Comparison of ENCODE assay signal across 8 mouse cellular contexts in genomic region chr6:39574555-39574869, GRCm38 (mm10). TPM values are rescaled to one million over a fixed set of nuclear protein-coding genes. Genes with fewer than 3 reads are reported as not detected.
DNase-seq lines count a peak whose midpoint lies in the region; ATAC-seq and TF ChIP-seq lines count a peak whose summit lies in the region.

No protein-coding gene starts in this region.

- H3K4me2 ChIP-seq in hindbrain, postnatal 0 days (ENCODE audit: low read depth, low read length): peak overlapping the region; percentile 69
- peak overlapping the region; percentile 81 for H3K4me2 ChIP-seq in liver, embryonic 14.5 days (ENCODE audit: low read depth)

- no peak for TF ChIP-seq POLR2A in thymus, adult 2 months (IDR thresholded peaks at IDR 0.05; ENCODE audit: control insufficient read depth, extremely low read depth, insufficient read depth, low read length, poor library complexity)

- H3K4me1 ChIP-seq in thymus, adult 2 months (replicated peaks; ENCODE audit: control insufficient read depth, insufficient read depth, low read length): peaks cover 13% of the 10 kb centered on the region
- H3K4me1 ChIP-seq in erythroblast, embryonic 14.5 days (ENCODE audit: control insufficient read depth): peaks cover 36% of the 10 kb centered on the region
- peaks cover 10% of the 10 kb centered on the region; the same call in 1 of the 2 replicates for H3K4me1 ChIP-seq in hindbrain, postnatal 0 days (ENCODE audit: insufficient read depth, low read length)
- peaks cover 5 to 11% of the 10 kb centered on the region in 2 experiments; a peak in 3 of 4 replicates for H3K4me1 ChIP-seq in liver, embryonic 14.5 days (replicated peaks; ENCODE audit: control insufficient read depth in 2 of 2, insufficient read depth in 2 of 2, low read length in 1 of 2)

- TF ChIP-seq EP300 in liver, embryonic 14.5 days (IDR thresholded peaks at IDR 0.05; ENCODE audit: low read depth): no peak

- peak; percentile 30 for DNase-seq in thymus, adult 2 months
- DNase-seq in thymus, postnatal 0 days (ENCODE audit: low spot score): no peak
- DNase-seq in hindbrain, postnatal 0 days (ENCODE audit: low spot score): no peak
- DNase-seq in liver, embryonic 14.5 days (ENCODE audit: low read depth in 3 of 3, low spot score in 3 of 3): no peak
- peak; percentile 26 for DNase-seq in thymus, postnatal 4 days
- no peak for DNase-seq in embryo, embryonic 9.5 days (ENCODE audit: extremely low spot score)
- DNase-seq in Muller cell, postnatal 12 days (ENCODE audit: inconsistent ontology term): no peak

- peak; percentile 55 for ATAC-seq in hindbrain, postnatal 0 days
- ATAC-seq in liver, embryonic 14.5 days (ENCODE audit: insufficient read depth): no peak

- H3K36me3 ChIP-seq in thymus, adult 2 months (ENCODE audit: control insufficient read depth, insufficient read depth, low read length): peaks cover under 1% of the 10 kb centered on the region; the same call in 1 of the 2 replicates
- H3K36me3 ChIP-seq in erythroblast, embryonic 14.5 days (ENCODE audit: control insufficient read depth): peaks cover 21% of the 10 kb centered on the region
- peaks cover 10% of the 10 kb centered on the region for H3K36me3 ChIP-seq in hindbrain, postnatal 0 days (ENCODE audit: insufficient read depth, low read length)
- H3K36me3 ChIP-seq in liver, embryonic 14.5 days (replicated peaks; ENCODE audit: control insufficient read depth, insufficient read depth, low read depth): no peaks in the 10 kb centered on the region; the same call in 1 of the 2 replicates

- TF ChIP-seq CTCF in thymus, adult 2 months (IDR thresholded peaks at IDR 0.05; ENCODE audit: borderline replicate concordance, control insufficient read depth, extremely low read depth, insufficient read depth, low read length, poor library complexity): no peak
- no peak for TF ChIP-seq CTCF in hindbrain, postnatal 0 days (IDR thresholded peaks at IDR 0.05; ENCODE audit: low read depth)
- no peak for TF ChIP-seq CTCF in liver, embryonic 14.5 days (IDR thresholded peaks at IDR 0.05; ENCODE audit: low read depth)

- peak overlapping the region; percentile 67 for H3K4me3 ChIP-seq in thymus, adult 2 months (ENCODE audit: control insufficient read depth, insufficient read depth, low read length)
- H3K4me3 ChIP-seq in erythroblast, embryonic 14.5 days (replicated peaks): peak overlapping the region; percentile 91
- peak overlapping the region; percentile 67 for H3K4me3 ChIP-seq in hindbrain, postnatal 0 days (ENCODE audit: low read length)
- peak overlapping the region; percentile 77 to 78 for H3K4me3 ChIP-seq in liver, embryonic 14.5 days (ENCODE audit: insufficient read depth in 1 of 2, low read depth in 2 of 2, low read length in 2 of 2)

- H3K27me3 ChIP-seq in thymus, adult 2 months (ENCODE audit: control insufficient read depth, insufficient read depth, low read length): no peaks in the 10 kb centered on the region
- H3K27me3 ChIP-seq in erythroblast, embryonic 14.5 days (ENCODE audit: control insufficient read depth): no peaks in the 10 kb centered on the region
- no peaks in the 10 kb centered on the region for H3K27me3 ChIP-seq in hindbrain, postnatal 0 days (ENCODE audit: insufficient read depth, low read length)
- no peaks in the 10 kb centered on the region for H3K27me3 ChIP-seq in liver, embryonic 14.5 days (ENCODE audit: control insufficient read depth, insufficient read depth, low read length)

- H3K27ac ChIP-seq in thymus, adult 2 months (ENCODE audit: control insufficient read depth, insufficient read depth, low read length): no peak overlapping the region
- H3K27ac ChIP-seq in hindbrain, postnatal 0 days: peak overlapping the region; percentile 95
- no peak overlapping the region for H3K27ac ChIP-seq in liver, embryonic 14.5 days

- no peaks in the 10 kb centered on the region for H3K9me3 ChIP-seq in erythroblast, embryonic 14.5 days (ENCODE audit: control insufficient read depth, low read length)
- no peaks in the 10 kb centered on the region for H3K9me3 ChIP-seq in hindbrain, postnatal 0 days (ENCODE audit: low read length)
- H3K9me3 ChIP-seq in liver, embryonic 14.5 days (ENCODE audit: control insufficient read depth, low read length): no peaks in the 10 kb centered on the region

- H3K9ac ChIP-seq in hindbrain, postnatal 0 days (replicated peaks; ENCODE audit: low read length): peak overlapping the region; percentile 77
- H3K9ac ChIP-seq in liver, embryonic 14.5 days (replicated peaks): peak overlapping the region; percentile 68

- 59% methylated on average over 10 of the region's 10 CpGs for WGBS in thymus, adult 2 months
- 16% methylated on average over 10 of the region's 10 CpGs for WGBS in hindbrain, postnatal 0 days
- 37% methylated on average over 10 of the region's 10 CpGs for WGBS in liver, embryonic 14.5 days (ENCODE audit: insufficient replicate concordance)

RNA-seq across cellular contexts. Expression of gene Adck2, which starts 0.8 kb away (rescaled TPM):
- 17.0 and 18.8 TPM in 2 replicates for polyA plus RNA-seq in thymus, adult 2 months (2012; rRNA removed)
- polyA plus RNA-seq in thymus, postnatal 0 days (2015; fragmentation: Nextera tagmentation; extraction: Ambion mirVana): 27.9 and 29.0 TPM in 2 replicates
- polyA plus RNA-seq in erythroblast, embryonic 14.5 days (2012): 0.23 and 0.31 TPM in 2 replicates
- 14.8 and 18.8 TPM in 2 replicates for total RNA-seq in hindbrain, postnatal 0 days (2014; rRNA removed)
- polyA plus RNA-seq in hindbrain, postnatal 0 days (2015; fragmentation: Nextera tagmentation; extraction: Ambion mirVana): 35.6 and 36.9 TPM in 2 replicates
- 2.2 and 3.1 TPM in 2 replicates for polyA plus RNA-seq in liver, embryonic 14.5 days (2012; rRNA removed)
- polyA plus RNA-seq in liver, embryonic 14.5 days (2014; fragmentation: Nextera tagmentation; extraction: Ambion mirVana): 6.7 and 7.8 TPM in 2 replicates

RNA-seq across cellular contexts. Expression of gene Gm42420, which starts 11.0 kb away (rescaled TPM):
- 0.96 TPM in 1 of 2 replicates, not detected in the other for polyA plus RNA-seq in thymus, adult 2 months (2012; rRNA removed)
- polyA plus RNA-seq in thymus, postnatal 0 days (2015; fragmentation: Nextera tagmentation; extraction: Ambion mirVana): 2.3 and 2.7 TPM in 2 replicates
- not detected in 2 replicates for polyA plus RNA-seq in erythroblast, embryonic 14.5 days (2012)
- total RNA-seq in hindbrain, postnatal 0 days (2014; rRNA removed): not detected in 2 replicates
- 1.3 and 2.5 TPM in 2 replicates for polyA plus RNA-seq in hindbrain, postnatal 0 days (2015; fragmentation: Nextera tagmentation; extraction: Ambion mirVana)
- polyA plus RNA-seq in liver, embryonic 14.5 days (2012; rRNA removed): 0.87 and 1.6 TPM in 2 replicates
- polyA plus RNA-seq in liver, embryonic 14.5 days (2014; fragmentation: Nextera tagmentation; extraction: Ambion mirVana): 2.1 and 2.5 TPM in 2 replicates

RNA-seq across cellular contexts. Expression of gene Dennd2a, which starts 16.8 kb away (rescaled TPM):
- 2.6 and 3.2 TPM in 2 replicates for polyA plus RNA-seq in thymus, adult 2 months (2012; rRNA removed)
- 2.1 and 2.6 TPM in 2 replicates for polyA plus RNA-seq in thymus, postnatal 0 days (2015; fragmentation: Nextera tagmentation; extraction: Ambion mirVana)
- polyA plus RNA-seq in erythroblast, embryonic 14.5 days (2012): not detected in 2 replicates
- total RNA-seq in hindbrain, postnatal 0 days (2014; rRNA removed): 19.2 and 30.4 TPM in 2 replicates
- polyA plus RNA-seq in hindbrain, postnatal 0 days (2015; fragmentation: Nextera tagmentation; extraction: Ambion mirVana): 13.2 and 14.6 TPM in 2 replicates
- polyA plus RNA-seq in liver, embryonic 14.5 days (2012; rRNA removed): 1.3 and 1.4 TPM in 2 replicates
- polyA plus RNA-seq in liver, embryonic 14.5 days (2014; fragmentation: Nextera tagmentation; extraction: Ambion mirVana): 1.0 and 1.7 TPM in 2 replicates

RNA-seq across cellular contexts. Expression of gene Ndufb2, which starts 17.9 kb away (rescaled TPM):
- 249 and 412 TPM in 2 replicates for polyA plus RNA-seq in thymus, adult 2 months (2012; rRNA removed)
- polyA plus RNA-seq in thymus, postnatal 0 days (2015; fragmentation: Nextera tagmentation; extraction: Ambion mirVana): 335 and 367 TPM in 2 replicates
- 43.0 and 48.6 TPM in 2 replicates for polyA plus RNA-seq in erythroblast, embryonic 14.5 days (2012)
- total RNA-seq in hindbrain, postnatal 0 days (2014; rRNA removed): 212 and 454 TPM in 2 replicates
- 664 and 698 TPM in 2 replicates for polyA plus RNA-seq in hindbrain, postnatal 0 days (2015; fragmentation: Nextera tagmentation; extraction: Ambion mirVana)
- polyA plus RNA-seq in liver, embryonic 14.5 days (2012; rRNA removed): 105 and 120 TPM in 2 replicates
- 279 TPM in 2 replicates for polyA plus RNA-seq in liver, embryonic 14.5 days (2014; fragmentation: Nextera tagmentation; extraction: Ambion mirVana)

Comparison
In these comparisons a context has a peak if more than half of its experiments do, and no peak if none do; other contexts are left out.
1. DNase-seq: peak in thymus, adult 2 months (single experiment) and thymus, postnatal 4 days (single experiment); none in thymus, postnatal 0 days (single experiment), hindbrain, postnatal 0 days (single experiment), liver, embryonic 14.5 days (0 of 3), embryo, embryonic 9.5 days (single experiment) and Muller cell, postnatal 12 days (single experiment).
2. Peak in every context shown above with its lines, with median percentiles within 50 percentile points of each other: H3K4me3 ChIP-seq.